Mouse (Mus musculus) gastrocnemius, postnatal 36 days (tissue): ENCODE data around the gene Ubac1. TPM values are rescaled to one million over a fixed set of nuclear protein-coding genes. Genes with fewer than 3 reads are reported as not detected.

Source experiments
- DNase-seq, 2 experiments: peaks; one replicate each; pipeline ENCODE4 v3.0.0; 2022
- intact Hi-C: fragments of 180-260 bp; cut with DNase I; formaldehyde crosslinking; loops from one replicate; pipeline ENCODE4 v1.15.1; 2025
- long read RNA-seq, 2 experiments: library from polyadenylated mRNA; stranded (forward); transcript quantifications; one replicate each; pipeline ENCODE4 v2.0.0; 2021
- total RNA-seq, 2 experiments: library from RNA; stranded (reverse); gene quantifications; 2 replicates each; pipeline ENCODE4 v1.2.3; 2021

Gene Ubac1
- 100 to 1,000 TPM; 197 to 239 TPM for total RNA-seq
- long read RNA-seq, experiment 1, transcript Ubac1-201 (10 exons, 1,852 nt), result major isoform, 340 of 449 reads
- long read RNA-seq, experiment 1, partial matches to known transcripts, result 12 of 449 reads
- long read RNA-seq, experiment 1, other reads (novel, unspliced or antisense), result 97 of 449 reads
- long read RNA-seq, experiment 2, transcript Ubac1-201 (10 exons, 1,852 nt), result major isoform, 370 of 482 reads
- long read RNA-seq, experiment 2, partial matches to known transcripts, result 6 of 482 reads
- long read RNA-seq, experiment 2, other reads (novel, unspliced or antisense), result 106 of 482 reads

- peak; percentile 82 to 85 for DNase-seq
- intact Hi-C loops, result loop anchor here (2.0 to 10.0 kb wide), 3 partner anchors 43 to 216 kb away; partner anchors contain the start of genes Qsox2 and Sohlh1
Observed at GRCm38 (mm10) chr2:26021561-26022257, at the start of gene Ubac1. Gene Ubac1 (minus strand): TSS chr2:26021747.

GRCm38 (mm10) chr2:26068592-26068991, 47.0 kb upstream of the Ubac1 start:
- no peak for DNase-seq
- intact Hi-C loops, result no loop called here

GRCm38 (mm10) chr2:26068175-26068574, 46.6 kb upstream of the Ubac1 start:
- no peak for DNase-seq
- intact Hi-C loops, result no loop called here

- intact Hi-C loops, result no loop called here
Observed at GRCm38 (mm10) chr2:26066527-26066926, 45.0 kb upstream of the Ubac1 start.

GRCm38 (mm10) chr2:26062742-26063427, 41.3 kb upstream of the Ubac1 start:
- no peak for DNase-seq
- intact Hi-C loops, result no loop called here

More at GRCm38 (mm10) chr2:26066527-26066926, 45.0 kb upstream of the Ubac1 start:
- DNase-seq, result no peak

GRCm38 (mm10) chr2:26062241-26062640, 40.7 kb upstream of the Ubac1 start:
- no peak for DNase-seq
- intact Hi-C loops, result no loop called here

GRCm38 (mm10) chr2:26061018-26061666, 39.6 kb upstream of the Ubac1 start:
- no peak for DNase-seq
- intact Hi-C loops, result no loop called here

GRCm38 (mm10) chr2:26057053-26057452, 35.5 kb upstream of the Ubac1 start:
- intact Hi-C loops, result no loop called here
- DNase-seq, result no peak

- DNase-seq, result no peak
- intact Hi-C loops, result no loop called here
Observed at GRCm38 (mm10) chr2:26056226-26056625, 34.7 kb upstream of the Ubac1 start.

GRCm38 (mm10) chr2:26055747-26056102, 34.2 kb upstream of the Ubac1 start:
- intact Hi-C loops, result loop anchor here (1.0 kb wide), 1 partner anchor 87 kb away; no protein-coding TSS in a partner anchor
- DNase-seq, result no peak

- peak; percentile 51 to 59 for DNase-seq
- intact Hi-C loops, result loop anchor here (1.0 kb wide), 1 partner anchor 87 kb away; no protein-coding TSS in a partner anchor
Observed at GRCm38 (mm10) chr2:26055046-26055746, 33.6 kb upstream of the Ubac1 start.

- intact Hi-C loops, result no loop called here
- no peak for DNase-seq
Observed at GRCm38 (mm10) chr2:26052806-26053205, 31.3 kb upstream of the Ubac1 start.

GRCm38 (mm10) chr2:26048816-26049215, 27.3 kb upstream of the Ubac1 start:
- intact Hi-C loops, result loop anchor here (10.0 kb wide), 1 partner anchor 226 kb away; no protein-coding TSS in a partner anchor
- no peak for DNase-seq

GRCm38 (mm10) chr2:26044216-26044615, 22.7 kb upstream of the Ubac1 start:
- DNase-seq, result no peak
- intact Hi-C loops, result loop anchor here (10.0 kb wide), 1 partner anchor 231 kb away; no protein-coding TSS in a partner anchor

GRCm38 (mm10) chr2:26042603-26043002, 21.1 kb upstream of the Ubac1 start:
- intact Hi-C loops, result loop anchor here (10.0 kb wide), 1 partner anchor 232 kb away; no protein-coding TSS in a partner anchor
- no peak for DNase-seq

GRCm38 (mm10) chr2:26041163-26041810, 19.7 kb upstream of the Ubac1 start:
- intact Hi-C loops, result loop anchor here (10.0 kb wide), 1 partner anchor 234 kb away; no protein-coding TSS in a partner anchor
- no peak for DNase-seq

GRCm38 (mm10) chr2:26039951-26040350, 18.4 kb upstream of the Ubac1 start:
- intact Hi-C loops, result loop anchor here (10.0 kb wide), 1 partner anchor 235 kb away; no protein-coding TSS in a partner anchor
- no peak for DNase-seq

- DNase-seq, result no peak
- intact Hi-C loops, result no loop called here
Observed at GRCm38 (mm10) chr2:26037386-26037785, 15.8 kb upstream of the Ubac1 start.

- no peak for DNase-seq
- intact Hi-C loops, result no loop called here
Observed at GRCm38 (mm10) chr2:26034344-26035050, 12.9 kb upstream of the Ubac1 start.
